Mouse (Mus musculus): ENCODE data around the gene Aloxe3. TPM values are rescaled to one million over a fixed set of nuclear protein-coding genes. Genes with fewer than 3 reads are reported as not detected.
A peak's percentile ranks its signal among the peaks of the same experiment; 100 is the strongest.

The Aloxe3 gene
- polyA plus RNA-seq, 1 experiment from 2014 or later = not detected

DNA sequence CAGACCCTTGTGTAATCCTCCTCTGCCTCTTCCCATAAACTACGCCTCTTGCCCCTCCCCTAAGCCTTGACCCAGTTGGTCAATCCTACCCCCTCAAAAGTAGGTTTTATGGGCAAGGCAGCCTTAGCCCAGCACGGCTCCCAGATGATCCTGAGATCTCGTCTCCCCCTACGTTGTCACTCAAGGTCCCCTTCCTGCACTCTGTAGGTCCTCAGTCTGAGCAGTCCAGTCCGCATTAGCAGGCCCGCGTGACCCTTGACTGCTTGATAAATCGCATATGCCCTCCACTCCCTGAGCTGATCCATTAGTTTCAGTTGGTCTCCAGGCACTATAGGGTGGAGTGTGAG is 8.9 kb downstream of the Aloxe3 start:
- WGBS = 18% methylated on average over 8 of the region's 8 CpGs
- H3K4me3 ChIP-seq = peak overlapping the region; percentile 47
- H3K27ac ChIP-seq = no peak overlapping the region
- no peaks in the 10 kb centered on the region for H3K9me3 ChIP-seq (replicated peaks)
- peak overlapping the region; percentile 61 for H3K9ac ChIP-seq
- no peaks in the 10 kb centered on the region for H3K36me3 ChIP-seq (ENCODE audit: poor library complexity, severe bottlenecking)
- ATAC-seq = peak; percentile 48; the same call in 1 of the 2 replicates
- peaks cover 14% of the 10 kb centered on the region; the same call in 1 of the 2 replicates for H3K4me1 ChIP-seq
- H3K4me2 ChIP-seq = peak overlapping the region; percentile 73
- H3K27me3 ChIP-seq = peaks cover 3% of the 10 kb centered on the region

DNA sequence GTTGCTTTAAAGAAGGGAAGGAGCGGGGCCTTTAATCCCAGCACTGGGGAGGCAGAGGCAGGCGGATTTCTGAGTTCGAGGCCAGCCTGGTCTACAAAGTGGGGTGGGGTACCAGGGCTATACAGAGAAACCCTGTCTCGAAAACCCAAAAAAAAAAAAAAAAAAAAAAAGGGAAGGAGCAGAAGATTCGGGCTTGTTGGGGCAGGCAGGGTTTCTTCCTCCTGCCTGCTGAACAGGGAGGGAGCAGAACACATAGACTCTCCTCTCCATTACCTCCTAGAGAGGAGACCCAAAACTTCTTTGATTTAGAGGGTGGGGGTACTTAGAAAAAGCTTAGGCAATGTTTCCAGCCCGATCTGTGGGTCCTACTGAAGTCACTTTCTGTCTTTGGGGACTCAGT is 9.7 kb downstream of the Aloxe3 start:
- no peak overlapping the region for H3K27ac ChIP-seq
- H3K9ac ChIP-seq = no peak overlapping the region
- H3K9me3 ChIP-seq (replicated peaks) = no peaks in the 10 kb centered on the region
- no peak overlapping the region for H3K4me3 ChIP-seq
- peaks cover 14% of the 10 kb centered on the region; the same call in 1 of the 2 replicates for H3K4me1 ChIP-seq
- no peak for ATAC-seq
- H3K36me3 ChIP-seq (ENCODE audit: poor library complexity, severe bottlenecking) = no peaks in the 10 kb centered on the region
- WGBS = 88% methylated on average over 6 of the region's 6 CpGs
- H3K4me2 ChIP-seq = no peak overlapping the region
- no peaks in the 10 kb centered on the region; the same call in 1 of the 2 replicates for H3K27me3 ChIP-seq

DNA sequence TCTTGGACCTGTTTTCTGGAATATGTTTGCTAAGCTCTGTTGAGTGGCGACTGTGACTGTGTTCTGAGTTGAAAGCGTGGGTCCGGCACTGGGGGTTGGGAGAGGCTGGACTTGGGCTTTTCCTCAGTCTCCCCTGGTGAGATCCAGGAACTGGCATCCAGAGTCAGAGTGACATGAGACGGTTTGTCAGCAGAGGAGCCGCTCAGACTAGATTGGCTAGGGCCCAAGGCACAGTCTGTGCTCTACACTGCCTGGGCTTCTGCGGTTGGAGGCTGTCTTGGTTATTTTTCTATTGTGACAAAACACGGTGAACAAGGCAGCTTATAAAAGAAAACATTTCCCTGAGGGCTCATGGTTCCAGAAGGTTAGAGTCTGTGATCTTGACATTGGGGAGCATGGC is 21.9 kb downstream of the Aloxe3 start:
- WGBS = 73% methylated on average over 7 of the region's 7 CpGs
- Histone ChIP-seq H3K27ac (no peak overlapping the region), H3K9ac (no peak overlapping the region), H3K4me3 (no peak overlapping the region), H3K4me2 (no peak overlapping the region), H3K27me3 (peaks cover 11% of the 10 kb centered on the region), H3K36me3 (ENCODE audit: poor library complexity, severe bottlenecking) (no peaks in the 10 kb centered on the region), H3K4me1 (peaks cover 5% of the 10 kb centered on the region; the same call in 1 of the 2 replicates), H3K9me3 (replicated peaks) (no peaks in the 10 kb centered on the region)
- no peak for ATAC-seq

DNA sequence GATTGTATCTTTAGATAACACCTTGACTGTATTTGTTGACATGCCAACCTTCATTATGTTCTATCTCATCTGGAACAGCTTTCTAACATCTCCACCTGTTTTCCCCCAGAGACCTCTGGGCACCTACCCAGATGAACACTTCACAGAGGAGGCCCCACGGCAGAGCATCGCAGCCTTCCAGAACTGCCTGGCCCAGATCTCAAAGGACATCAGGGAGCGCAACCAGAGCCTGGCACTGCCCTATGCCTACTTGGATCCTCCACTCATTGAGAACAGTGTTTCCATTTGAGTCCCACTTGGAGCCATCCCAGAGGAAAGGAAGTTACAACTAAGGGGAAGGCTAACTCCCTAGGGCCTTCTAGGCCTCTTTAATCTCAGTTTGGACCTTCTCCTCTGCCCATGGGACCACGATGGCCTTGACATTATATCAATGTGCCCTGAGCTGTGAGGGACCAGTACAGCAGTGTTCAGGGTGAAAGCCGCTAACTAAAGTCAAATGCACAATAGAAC is 22.8 kb downstream of the Aloxe3 start:
- H3K27me3 ChIP-seq = peaks cover 11% of the 10 kb centered on the region
- peaks cover 5% of the 10 kb centered on the region; the same call in 1 of the 2 replicates for H3K4me1 ChIP-seq
- no peak overlapping the region for H3K9ac ChIP-seq
- ATAC-seq = no peak
- H3K36me3 ChIP-seq (ENCODE audit: poor library complexity, severe bottlenecking) = no peaks in the 10 kb centered on the region
- H3K27ac ChIP-seq = no peak overlapping the region
- H3K4me2 ChIP-seq = no peak overlapping the region
- no peak overlapping the region for H3K4me3 ChIP-seq
- 94% methylated on average over 5 of the region's 5 CpGs for WGBS
- no peaks in the 10 kb centered on the region for H3K9me3 ChIP-seq (replicated peaks)

DNA sequence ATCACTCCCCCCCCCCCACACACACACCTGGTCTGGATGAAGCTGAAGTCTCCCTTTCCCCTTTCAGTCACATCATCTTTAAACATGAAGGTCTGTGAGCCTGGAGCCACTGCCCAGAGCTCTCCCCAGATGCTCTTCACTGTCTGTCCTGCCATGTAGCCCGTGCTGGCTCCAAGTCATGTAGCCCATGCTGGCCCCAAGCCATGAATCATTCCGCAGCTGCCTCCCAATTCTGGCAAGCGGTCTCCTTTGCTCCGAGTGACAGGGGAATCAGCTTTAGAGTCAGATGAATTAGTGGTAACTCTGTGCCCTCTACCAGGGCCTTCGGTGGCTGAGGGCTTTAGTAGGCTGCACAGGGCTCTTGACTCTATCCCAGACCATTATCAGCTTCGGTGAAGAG is 24.0 kb downstream of the Aloxe3 start:
- Histone ChIP-seq H3K27me3 (peaks cover 13% of the 10 kb centered on the region), H3K36me3 (ENCODE audit: poor library complexity, severe bottlenecking) (no peaks in the 10 kb centered on the region), H3K9ac (no peak overlapping the region), H3K27ac (no peak overlapping the region), H3K4me2 (no peak overlapping the region), H3K4me1 (peaks cover 5% of the 10 kb centered on the region; the same call in 1 of the 2 replicates), H3K4me3 (no peak overlapping the region), H3K9me3 (replicated peaks) (no peaks in the 10 kb centered on the region)
- ATAC-seq = no peak
- 83% methylated on average over 6 of the region's 6 CpGs for WGBS

DNA sequence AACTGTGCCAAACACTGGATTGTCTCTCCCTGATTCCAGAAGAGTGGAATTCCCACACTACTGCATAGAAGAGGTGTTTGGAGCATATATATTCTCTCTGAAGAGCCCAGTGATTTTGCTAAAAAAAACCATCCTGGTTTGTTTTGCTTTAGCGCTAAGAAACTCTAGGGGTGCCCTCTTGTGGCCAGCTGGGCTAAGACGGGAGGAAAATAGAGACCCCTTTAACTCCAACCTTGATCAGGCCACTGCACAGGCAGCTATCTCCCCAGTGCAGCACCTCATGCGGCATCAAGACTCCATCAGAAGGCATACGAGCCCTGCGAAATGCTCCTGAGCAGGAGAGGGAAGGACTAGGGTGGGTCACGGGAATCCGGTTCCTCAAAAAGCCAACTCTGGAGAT is 24.7 kb downstream of the Aloxe3 start:
- ATAC-seq = no peak
- Histone ChIP-seq H3K9ac (no peak overlapping the region), H3K4me3 (no peak overlapping the region), H3K27me3 (peaks cover 15% of the 10 kb centered on the region), H3K4me2 (peak overlapping the region; percentile 39), H3K36me3 (ENCODE audit: poor library complexity, severe bottlenecking) (no peaks in the 10 kb centered on the region), H3K27ac (no peak overlapping the region), H3K4me1 (peaks cover 5% of the 10 kb centered on the region; the same call in 1 of the 2 replicates), H3K9me3 (replicated peaks) (no peaks in the 10 kb centered on the region)
- WGBS = 7% methylated on average over 7 of the region's 7 CpGs

DNA sequence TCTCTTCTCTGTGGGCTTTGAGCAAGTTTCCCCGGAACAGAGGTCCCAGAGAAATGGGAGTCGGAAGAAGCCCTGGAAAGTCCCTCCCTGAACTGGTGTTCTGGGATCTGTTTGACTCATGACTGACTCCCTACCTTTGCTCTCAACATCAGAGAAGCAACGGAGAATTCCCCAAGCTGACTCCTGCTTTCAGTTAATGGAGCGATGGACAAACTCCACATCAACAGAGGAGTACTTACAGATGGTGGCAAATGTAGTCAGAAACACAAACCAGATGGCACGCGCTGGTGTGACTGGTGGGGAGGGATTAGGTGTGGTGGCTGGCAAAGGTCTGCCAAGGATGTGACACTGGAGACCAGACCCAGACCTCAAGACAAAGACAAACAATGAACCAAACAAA is 25.3 kb downstream of the Aloxe3 start:
- H3K9ac ChIP-seq = no peak overlapping the region
- WGBS = 75% methylated on average over 6 of the region's 6 CpGs
- no peak overlapping the region for H3K27ac ChIP-seq
- ATAC-seq = no peak
- no peak overlapping the region for H3K4me3 ChIP-seq
- H3K4me2 ChIP-seq = peak overlapping the region; percentile 39
- peaks cover 15% of the 10 kb centered on the region for H3K27me3 ChIP-seq
- peaks cover 5% of the 10 kb centered on the region; the same call in 1 of the 2 replicates for H3K4me1 ChIP-seq
- H3K36me3 ChIP-seq (ENCODE audit: poor library complexity, severe bottlenecking) = no peaks in the 10 kb centered on the region
- no peaks in the 10 kb centered on the region for H3K9me3 ChIP-seq (replicated peaks)

DNA sequence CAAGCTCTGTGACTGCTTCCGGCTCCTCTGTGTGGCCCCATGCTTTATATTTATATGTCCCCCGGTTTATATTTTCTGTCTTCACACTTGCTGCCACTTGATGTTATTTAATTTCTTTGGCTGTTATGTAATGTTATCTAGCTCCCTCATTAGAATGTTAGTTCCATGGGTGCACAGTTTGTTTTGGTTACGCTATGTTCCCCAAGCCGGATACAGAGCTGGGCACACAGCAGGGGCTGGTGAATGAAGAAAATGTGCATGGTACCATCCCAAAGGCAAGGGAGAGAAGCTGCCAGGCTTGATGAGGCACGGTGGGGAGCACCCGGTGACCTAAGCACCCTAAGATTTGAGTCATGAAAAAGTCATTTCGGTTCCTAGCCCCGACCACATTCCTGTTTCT is 28.1 kb downstream of the Aloxe3 start:
- Histone ChIP-seq H3K4me1 (peaks cover 15% of the 10 kb centered on the region; the same call in 1 of the 2 replicates), H3K27me3 (peaks cover 42% of the 10 kb centered on the region), H3K4me2 (no peak overlapping the region), H3K27ac (no peak overlapping the region), H3K9ac (no peak overlapping the region), H3K9me3 (replicated peaks) (no peaks in the 10 kb centered on the region), H3K36me3 (ENCODE audit: poor library complexity, severe bottlenecking) (no peaks in the 10 kb centered on the region), H3K4me3 (no peak overlapping the region)
- 84% methylated on average over 8 of the region's 8 CpGs for WGBS
- ATAC-seq = no peak

DNA sequence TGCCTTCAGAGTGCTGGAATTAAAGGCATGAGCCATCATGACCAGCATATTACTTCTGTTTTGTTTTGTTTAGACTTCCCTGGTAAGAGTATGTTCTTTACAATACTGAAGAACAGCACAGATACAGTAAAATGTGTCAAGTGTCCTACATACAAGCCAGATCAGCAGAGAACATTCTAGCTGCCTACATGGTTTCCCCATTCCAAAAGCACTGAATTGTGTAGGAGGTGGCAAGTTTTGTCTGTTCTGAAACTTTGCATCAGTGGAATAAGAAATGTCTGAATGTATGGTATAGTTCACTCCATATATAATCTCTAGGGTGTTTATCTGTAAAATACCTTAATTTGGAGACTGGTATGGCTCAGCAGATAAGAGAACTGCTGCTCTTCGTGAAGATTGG is 29.7 kb downstream of the Aloxe3 start:
- Histone ChIP-seq H3K4me3 (no peak overlapping the region), H3K4me1 (peaks cover 15% of the 10 kb centered on the region; the same call in 1 of the 2 replicates), H3K9ac (no peak overlapping the region), H3K36me3 (ENCODE audit: poor library complexity, severe bottlenecking) (no peaks in the 10 kb centered on the region), H3K9me3 (replicated peaks) (no peaks in the 10 kb centered on the region), H3K27me3 (peaks cover 47% of the 10 kb centered on the region), H3K27ac (no peak overlapping the region), H3K4me2 (no peak overlapping the region)
- 65% methylated on average over 1 of the region's 1 CpGs for WGBS
- no peak for ATAC-seq

DNA sequence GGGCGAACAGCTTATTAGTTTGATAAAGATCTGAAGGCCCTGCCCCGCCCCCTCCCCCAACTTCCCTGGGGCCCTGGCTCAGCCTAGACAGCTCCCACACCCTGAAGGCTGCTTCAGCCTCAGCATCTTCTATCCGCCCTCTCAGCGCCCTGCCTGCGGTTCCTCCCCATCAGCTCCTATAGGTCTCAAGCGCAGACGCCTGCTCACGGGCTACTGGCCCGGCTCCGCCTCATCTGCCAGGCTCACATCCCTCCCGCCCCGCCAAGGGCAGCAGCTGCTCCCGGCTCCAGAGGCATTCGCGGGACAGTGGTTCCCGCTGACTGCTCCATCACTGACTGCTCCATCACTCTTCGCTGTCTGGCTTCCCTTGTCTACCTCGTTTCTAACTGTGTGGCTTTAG is 31.1 kb downstream of the Aloxe3 start, which contains the start of gene Alox12b:
Alox12b (plus strand) TSS at position 190 of the 400 bp plus-strand sequence.
- 3% methylated on average over 18 of the region's 18 CpGs for WGBS
- peak within 1 kb of the TSS; percentile 2; the same call in 1 of the 2 replicates for H3K9ac ChIP-seq

DNA sequence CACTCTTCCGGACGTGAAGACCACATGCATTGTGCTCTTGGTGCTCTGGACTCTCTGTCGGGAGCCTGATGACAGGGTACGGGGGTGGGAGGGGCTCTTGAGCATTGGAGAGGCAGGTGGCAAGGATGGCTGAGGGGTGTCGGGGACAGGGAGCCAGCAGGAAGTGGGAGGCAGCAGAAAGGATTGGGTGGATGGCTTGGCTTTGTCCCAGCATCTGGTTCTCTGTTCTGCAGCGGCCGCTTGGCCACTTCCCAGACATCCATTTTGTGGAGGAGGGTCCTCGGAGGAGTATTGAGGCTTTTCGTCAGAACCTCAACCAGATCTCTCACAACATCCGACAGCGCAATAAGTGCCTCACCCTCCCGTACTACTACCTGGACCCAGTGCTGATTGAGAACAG is 43.6 kb downstream of the Aloxe3 start:
- ATAC-seq = no peak
- H3K9ac ChIP-seq = no peak overlapping the region
- H3K4me1 ChIP-seq = no peaks in the 10 kb centered on the region
- 91% methylated on average over 12 of the region's 12 CpGs for WGBS
- H3K9me3 ChIP-seq (replicated peaks) = no peaks in the 10 kb centered on the region
- H3K36me3 ChIP-seq (ENCODE audit: poor library complexity, severe bottlenecking) = no peaks in the 10 kb centered on the region
- peaks cover 1% of the 10 kb centered on the region; the same call in 1 of the 2 replicates for H3K27me3 ChIP-seq
- no peak overlapping the region for H3K4me2 ChIP-seq
- H3K4me3 ChIP-seq = no peak overlapping the region
- H3K27ac ChIP-seq = no peak overlapping the region

More for the DNA sequence above, 31.1 kb downstream of the Aloxe3 start, which contains the start of gene Alox12b:
- Histone ChIP-seq H3K4me1 (peaks cover 10% of the 10 kb centered on the region; the same call in 1 of the 2 replicates), H3K4me3 (peak within 1 kb of the TSS; percentile 19), H3K9me3 (replicated peaks) (no peaks in the 10 kb centered on the region), H3K4me2 (peak within 1 kb of the TSS; percentile 45), H3K27me3 (peaks cover 40% of the 10 kb centered on the region), H3K36me3 (ENCODE audit: poor library complexity, severe bottlenecking) (no peaks in the 10 kb centered on the region), H3K27ac (no peak within 1 kb of the TSS)
- peak; percentile 48; the same call in 1 of the 2 replicates for ATAC-seq

DNA sequence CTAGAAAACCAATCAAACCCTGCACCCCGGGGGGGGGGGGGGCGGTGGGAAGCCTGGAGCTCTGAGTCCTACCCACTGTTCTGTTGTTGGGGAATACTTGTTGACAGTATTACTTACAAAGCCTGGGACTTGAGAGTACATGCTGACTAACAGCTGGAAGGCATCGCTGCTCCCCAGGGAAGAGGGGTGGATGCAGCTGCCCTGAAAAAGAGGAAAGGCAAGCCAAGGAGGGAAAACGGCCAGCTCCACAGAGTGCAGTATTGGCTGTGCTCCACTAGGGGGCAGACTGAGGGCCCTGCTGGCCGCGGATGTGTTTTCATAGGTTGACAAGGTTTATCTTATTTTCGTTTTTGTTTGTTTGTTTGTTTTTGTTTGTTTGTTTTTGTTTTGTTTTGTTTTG is 45.9 kb downstream of the Aloxe3 start:
- Histone ChIP-seq H3K9ac (no peak overlapping the region), H3K27ac (no peak overlapping the region), H3K36me3 (ENCODE audit: poor library complexity, severe bottlenecking) (no peaks in the 10 kb centered on the region), H3K27me3 (no peaks in the 10 kb centered on the region), H3K9me3 (replicated peaks) (no peaks in the 10 kb centered on the region), H3K4me3 (no peak overlapping the region), H3K4me1 (no peaks in the 10 kb centered on the region), H3K4me2 (no peak overlapping the region)
- no peak for ATAC-seq
- WGBS = 28% methylated on average over 7 of the region's 7 CpGs

DNA sequence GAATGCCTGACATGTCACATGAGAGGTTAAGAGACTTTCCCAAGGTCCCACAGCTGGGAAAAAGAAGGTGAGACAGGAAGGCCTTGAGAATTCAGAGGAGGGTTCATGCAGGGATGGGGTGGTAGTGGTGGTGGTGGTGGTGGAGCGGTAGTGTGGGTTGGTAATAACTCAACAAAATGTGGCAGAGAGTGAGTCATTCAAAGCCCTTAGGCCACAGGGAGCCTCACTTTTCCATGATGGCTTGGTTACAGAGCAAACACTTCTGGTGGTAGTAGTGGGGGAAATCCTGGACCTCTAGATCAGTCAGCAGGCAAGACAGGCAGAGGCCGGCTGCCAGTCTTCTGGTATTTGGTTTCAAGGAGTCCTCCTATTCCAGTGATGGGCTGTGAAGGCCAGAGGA is 46.9 kb downstream of the Aloxe3 start:
- Histone ChIP-seq H3K9ac (no peak overlapping the region), H3K27me3 (no peaks in the 10 kb centered on the region), H3K4me2 (no peak overlapping the region), H3K36me3 (ENCODE audit: poor library complexity, severe bottlenecking) (no peaks in the 10 kb centered on the region), H3K4me3 (no peak overlapping the region), H3K27ac (no peak overlapping the region), H3K4me1 (no peaks in the 10 kb centered on the region), H3K9me3 (replicated peaks) (no peaks in the 10 kb centered on the region)
- ATAC-seq = no peak
- WGBS = 96% methylated on average over 2 of the region's 2 CpGs
